Mouse (Mus musculus) midbrain, embryonic 16.5 days (tissue): ENCODE measurements around the gene Apobr. TPM values are rescaled to one million over a fixed set of nuclear protein-coding genes. Genes with fewer than 3 reads are reported as not detected.

Experiments used
- microRNA-seq: library from miRNA; unstranded; fragments of <30 nt; microRNA quantifications from one replicate; pipeline ENCODE4, GENCODE M21; 2017
- polyA plus RNA-seq: library from polyadenylated mRNA; unstranded; fragments of >200 nt; fragmentation: Nextera tagmentation; extraction: Ambion mirVana; gene quantifications from 2 replicates; pipeline ENCODE4 v1.2.1, GENCODE M21; 2015

Apobr gene
- polyA plus RNA-seq, 1 experiment from 2014 or later, result 0.31 TPM

Small RNA genes lying within 50 kb of the gene (microRNA-seq; reads per million reads assigned to microRNA genes)
- 2.4 reads per million, percentile 10 among the genes with 10 or more reads in this experiment for gene Mir7059

Other genes with a start within 250 kb of the Apobr start
- gene Lat, start 215.4 kb upstream of the Apobr start, polyA plus RNA-seq, result 0.87 and 1.3 TPM in 2 replicates
- 87.1 and 92.6 TPM in 2 replicates for gene Spns1, start 207.5 kb upstream of the Apobr start, polyA plus RNA-seq
- 2.1 TPM in 2 replicates for gene Nfatc2ip, start 188.2 kb upstream of the Apobr start, polyA plus RNA-seq
- gene Cd19, start 170.1 kb upstream of the Apobr start, polyA plus RNA-seq, result not detected in 2 replicates
- gene Rabep2, start 156.2 kb upstream of the Apobr start, polyA plus RNA-seq, result 22.9 and 23.8 TPM in 2 replicates
- gene Atp2a1, start 121.8 kb upstream of the Apobr start, polyA plus RNA-seq, result 0.39 and 0.71 TPM in 2 replicates
- 76.8 and 79.6 TPM in 2 replicates for gene Sh2b1, start 109.5 kb upstream of the Apobr start, polyA plus RNA-seq
- gene Tufm, start 97.6 kb upstream of the Apobr start, polyA plus RNA-seq, result 121 and 127 TPM in 2 replicates
- gene Atxn2l, start 81.5 kb upstream of the Apobr start, polyA plus RNA-seq, result 66.9 and 68.8 TPM in 2 replicates
- gene Eif3c, start 18.5 kb upstream of the Apobr start, polyA plus RNA-seq, result 177 and 184 TPM in 2 replicates
- 36.4 and 37.7 TPM in 2 replicates for gene Cln3, start 875 bp downstream of the Apobr start, polyA plus RNA-seq
- not detected in 2 replicates for gene Il27, start 10.0 kb downstream of the Apobr start, polyA plus RNA-seq
- gene Nupr1, start 45.9 kb downstream of the Apobr start, polyA plus RNA-seq, result 6.1 and 9.5 TPM in 2 replicates
- 50.1 and 56.9 TPM in 2 replicates for gene Sgf29, start 64.4 kb downstream of the Apobr start, polyA plus RNA-seq
- 7.6 and 8.5 TPM in 2 replicates for gene Sult1a1, start 91.5 kb downstream of the Apobr start, polyA plus RNA-seq
- 113 and 120 TPM in 2 replicates for gene Bola2, start 110.5 kb downstream of the Apobr start, polyA plus RNA-seq
- gene Slx1b, start 110.8 kb downstream of the Apobr start, polyA plus RNA-seq, result 16.8 and 17.3 TPM in 2 replicates
- gene Coro1a, start 122.8 kb downstream of the Apobr start, polyA plus RNA-seq, result 114 and 122 TPM in 2 replicates
- gene Mapk3, start 174.7 kb downstream of the Apobr start, polyA plus RNA-seq, result 111 and 112 TPM in 2 replicates
- 0.95 and 1.5 TPM in 2 replicates for gene Gdpd3, start 181.4 kb downstream of the Apobr start, polyA plus RNA-seq
- gene Ypel3, start 192.0 kb downstream of the Apobr start, polyA plus RNA-seq, result 162 and 191 TPM in 2 replicates
- gene Tbx6, start 196.5 kb downstream of the Apobr start, polyA plus RNA-seq, result 0.51 and 0.64 TPM in 2 replicates
- 155 and 182 TPM in 2 replicates for gene Ppp4c, start 207.6 kb downstream of the Apobr start, polyA plus RNA-seq
- 55.0 and 61.1 TPM in 2 replicates for gene Fam57b, start 212.7 kb downstream of the Apobr start, polyA plus RNA-seq
- not detected in 2 replicates for gene 4930451I11Rik, start 246.7 kb downstream of the Apobr start, polyA plus RNA-seq